ENCODE assay signal across 11 mouse cellular contexts in the genomic region with DNA sequence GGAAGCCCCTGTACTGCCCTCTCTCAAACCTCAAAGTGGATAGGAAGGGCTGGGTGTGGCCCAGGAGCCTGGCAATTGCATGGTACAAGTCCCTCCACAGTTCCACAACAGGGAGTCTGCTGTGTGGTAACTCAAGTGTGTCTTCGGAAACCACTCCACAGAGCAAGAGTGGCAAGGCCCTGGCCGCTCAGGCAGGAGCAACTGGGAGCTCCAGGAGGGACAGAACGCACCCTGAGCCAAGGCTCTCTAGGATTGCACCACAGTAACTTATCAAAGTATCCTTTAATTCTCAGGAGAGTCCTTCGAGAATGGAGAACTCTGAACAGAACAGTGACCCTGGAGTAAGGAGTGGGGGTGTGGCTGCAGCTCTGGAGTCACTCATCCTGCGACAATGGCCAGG. TPM values are rescaled to one million over a fixed set of nuclear protein-coding genes. Genes with fewer than 3 reads are reported as not detected.
A peak's percentile ranks its signal among the peaks of the same experiment; 100 is the strongest.
DNase-seq lines count a peak whose midpoint lies in the region; ATAC-seq and TF ChIP-seq lines count a peak whose summit lies in the region.
"Had no signal": no experiment of that assay in that cellular context is flagged by ENCODE, and none has a peak within 500 bp of the region (broad histone marks: within the 10 kb centered on the region; RNA-seq: fewer than 3 reads in every experiment).

No protein-coding gene starts in this region.

- H3K27me3 ChIP-seq in embryonic facial prominence, embryonic 12.5 days = no peaks in the 10 kb centered on the region
- no peaks in the 10 kb centered on the region for H3K27me3 ChIP-seq in embryonic facial prominence, embryonic 10.5 days (replicated peaks; ENCODE audit: low read depth, poor library complexity, severe bottlenecking)
- H3K27me3 ChIP-seq in hindbrain, embryonic 11.5 days (ENCODE audit: control insufficient read depth, insufficient read depth, low read length) = no peaks in the 10 kb centered on the region
- H3K27me3 ChIP-seq in hindbrain, embryonic 13.5 days = no peaks in the 10 kb centered on the region
- H3K27me3 ChIP-seq in megakaryocyte, embryonic 14.5 days (replicated peaks) = no peaks in the 10 kb centered on the region
- H3K27me3 ChIP-seq in forebrain, postnatal 0 days (ENCODE audit: insufficient read depth, low read length) = no peaks in the 10 kb centered on the region

- no peak for TF ChIP-seq CTCF in forebrain, postnatal 0 days (IDR thresholded peaks at IDR 0.05; ENCODE audit: low read depth)

- H3K27ac ChIP-seq in embryonic facial prominence, embryonic 12.5 days = 0 out of 2 replicates have a peak overlapping the region, but pooled peaks have one; percentile 30
- no peak overlapping the region for H3K27ac ChIP-seq in embryonic facial prominence, embryonic 10.5 days (replicated peaks)
- no peak overlapping the region for H3K27ac ChIP-seq in hindbrain, embryonic 11.5 days (ENCODE audit: low read depth, low read length)
- H3K27ac ChIP-seq in hindbrain, embryonic 13.5 days = no peak overlapping the region
- H3K27ac ChIP-seq in forebrain, postnatal 0 days (ENCODE audit: low read depth, low read length) = no peak overlapping the region

- peaks cover 10% of the 10 kb centered on the region for H3K4me1 ChIP-seq in embryonic facial prominence, embryonic 12.5 days
- peaks cover 28% of the 10 kb centered on the region for H3K4me1 ChIP-seq in embryonic facial prominence, embryonic 10.5 days
- peaks cover 6% of the 10 kb centered on the region for H3K4me1 ChIP-seq in hindbrain, embryonic 11.5 days (replicated peaks; ENCODE audit: control insufficient read depth, insufficient read depth, low read length)
- peaks cover 30% of the 10 kb centered on the region for H3K4me1 ChIP-seq in hindbrain, embryonic 13.5 days (replicated peaks)
- H3K4me1 ChIP-seq in megakaryocyte, embryonic 14.5 days = peaks cover 90% of the 10 kb centered on the region
- H3K4me1 ChIP-seq in forebrain, postnatal 0 days (ENCODE audit: insufficient read depth) = peaks cover 8% of the 10 kb centered on the region; the same call in 1 of the 2 replicates

- WGBS in embryonic facial prominence, embryonic 12.5 days = 94% methylated on average over 5 of the region's 5 CpGs
- 93% methylated on average over 5 of the region's 5 CpGs for WGBS in embryonic facial prominence, embryonic 10.5 days
- WGBS in hindbrain, embryonic 11.5 days = 93% methylated on average over 5 of the region's 5 CpGs
- WGBS in hindbrain, embryonic 13.5 days = 91% methylated on average over 5 of the region's 5 CpGs
- 92% methylated on average over 5 of the region's 5 CpGs for WGBS in forebrain, postnatal 0 days

- no peak overlapping the region for H3K4me2 ChIP-seq in embryonic facial prominence, embryonic 12.5 days (replicated peaks)
- no peak overlapping the region for H3K4me2 ChIP-seq in hindbrain, embryonic 11.5 days (replicated peaks; ENCODE audit: low read depth, low read length)
- no peak overlapping the region for H3K4me2 ChIP-seq in hindbrain, embryonic 13.5 days
- H3K4me2 ChIP-seq in forebrain, postnatal 0 days (ENCODE audit: low read depth) = no peak overlapping the region

- H3K9me3 ChIP-seq in embryonic facial prominence, embryonic 12.5 days = no peaks in the 10 kb centered on the region
- H3K9me3 ChIP-seq in embryonic facial prominence, embryonic 10.5 days = no peaks in the 10 kb centered on the region
- H3K9me3 ChIP-seq in hindbrain, embryonic 11.5 days (ENCODE audit: control insufficient read depth, low read length) = no peaks in the 10 kb centered on the region
- no peaks in the 10 kb centered on the region for H3K9me3 ChIP-seq in hindbrain, embryonic 13.5 days
- no peaks in the 10 kb centered on the region for H3K9me3 ChIP-seq in megakaryocyte, embryonic 14.5 days
- H3K9me3 ChIP-seq in forebrain, postnatal 0 days (ENCODE audit: low read length) = no peaks in the 10 kb centered on the region

- no peak for ATAC-seq in embryonic facial prominence, embryonic 12.5 days (ENCODE audit: insufficient number of reproducible peaks, insufficient read depth, low FRiP score, low TSS enrichment)
- ATAC-seq in hindbrain, embryonic 11.5 days (ENCODE audit: low FRiP score) = no peak
- ATAC-seq in hindbrain, embryonic 13.5 days (ENCODE audit: low FRiP score) = no peak
- no peak for ATAC-seq in megakaryocyte, adult 5-6 weeks (ENCODE audit: poor library complexity, severe bottlenecking)
- ATAC-seq in forebrain, postnatal 0 days = no peak

- 0 out of 2 replicates have a peak overlapping the region, but pooled peaks have one; percentile 7 for H3K9ac ChIP-seq in embryonic facial prominence, embryonic 12.5 days
- H3K9ac ChIP-seq in hindbrain, embryonic 11.5 days (ENCODE audit: low read depth, low read length) = peak overlapping the region; percentile 23; the same call in 1 of the 2 replicates
- no peak overlapping the region for H3K9ac ChIP-seq in hindbrain, embryonic 13.5 days
- H3K9ac ChIP-seq in forebrain, postnatal 0 days = no peak overlapping the region

- no peak overlapping the region for H3K4me3 ChIP-seq in embryonic facial prominence, embryonic 12.5 days
- H3K4me3 ChIP-seq in embryonic facial prominence, embryonic 10.5 days = no peak overlapping the region
- no peak overlapping the region for H3K4me3 ChIP-seq in hindbrain, embryonic 11.5 days (ENCODE audit: low read depth, low read length)
- no peak overlapping the region for H3K4me3 ChIP-seq in hindbrain, embryonic 13.5 days
- H3K4me3 ChIP-seq in megakaryocyte, embryonic 14.5 days (replicated peaks) = peak overlapping the region; percentile 75
- no peak overlapping the region for H3K4me3 ChIP-seq in forebrain, postnatal 0 days (ENCODE audit: low read depth, low read length)

- DNase-seq in embryonic facial prominence, embryonic 10.5 days (ENCODE audit: low spot score) = no peak
- no peak for DNase-seq in hindbrain, embryonic 11.5 days (ENCODE audit: low spot score)
- peak; percentile 76 for DNase-seq in lung, postnatal 36 days
- DNase-seq in forebrain, postnatal 0 days = no peak
- DNase-seq: cerebellum, adult 18-20 months; retina, postnatal 1 day; thymus, postnatal 25 days had no signal

- H3K36me3 ChIP-seq in embryonic facial prominence, embryonic 12.5 days = peaks cover 42% of the 10 kb centered on the region
- peaks cover 49% of the 10 kb centered on the region for H3K36me3 ChIP-seq in embryonic facial prominence, embryonic 10.5 days (replicated peaks)
- H3K36me3 ChIP-seq in hindbrain, embryonic 11.5 days (ENCODE audit: control insufficient read depth, insufficient read depth, low read length) = peaks cover 9% of the 10 kb centered on the region; the same call in 1 of the 2 replicates
- peaks cover 40% of the 10 kb centered on the region for H3K36me3 ChIP-seq in hindbrain, embryonic 13.5 days
- H3K36me3 ChIP-seq in megakaryocyte, embryonic 14.5 days (replicated peaks; ENCODE audit: low read length) = peaks cover 81% of the 10 kb centered on the region
- H3K36me3 ChIP-seq in forebrain, postnatal 0 days (ENCODE audit: insufficient read depth) = peaks cover 36% of the 10 kb centered on the region

RNA-seq across cellular contexts. Expression of a gene that starts 3.9 kb away (rescaled TPM):
- polyA plus RNA-seq in embryonic facial prominence, embryonic 12.5 days (2016; fragmentation: Nextera tagmentation; extraction: Ambion mirVana) = 227 and 245 TPM in 2 replicates
- polyA plus RNA-seq in embryonic facial prominence, embryonic 10.5 days (2016; fragmentation: Nextera tagmentation; extraction: Ambion mirVana) = 312 and 316 TPM in 2 replicates
- 215 and 222 TPM in 2 replicates for polyA plus RNA-seq in hindbrain, embryonic 11.5 days (2014; fragmentation: Nextera tagmentation; extraction: Ambion mirVana)
- polyA plus RNA-seq in hindbrain, embryonic 13.5 days (2015; fragmentation: Nextera tagmentation; extraction: Ambion mirVana) = 150 and 154 TPM in 2 replicates
- 147 and 260 TPM in 2 replicates for polyA plus RNA-seq in megakaryocyte, embryonic 14.5 days (2012; ENCODE audit: insufficient read depth, low replicate concordance)
- total RNA-seq in megakaryocyte, adult 5-6 weeks (2015) = 70.2 and 70.7 TPM in 2 replicates
- total RNA-seq in megakaryocyte, adult 5-6 weeks (2017) = 58.4 and 69.2 TPM in 2 replicates
- 104 and 129 TPM in 2 replicates for total RNA-seq in forebrain, postnatal 0 days (2014; rRNA removed)
- 168 and 184 TPM in 2 replicates for polyA plus RNA-seq in forebrain, postnatal 0 days (2015; fragmentation: Nextera tagmentation; extraction: Ambion mirVana)

RNA-seq across cellular contexts. Expression of a gene that starts 11.3 kb away (rescaled TPM):
- 475 and 505 TPM in 2 replicates for polyA plus RNA-seq in embryonic facial prominence, embryonic 12.5 days (2016; fragmentation: Nextera tagmentation; extraction: Ambion mirVana)
- polyA plus RNA-seq in embryonic facial prominence, embryonic 10.5 days (2016; fragmentation: Nextera tagmentation; extraction: Ambion mirVana) = 618 and 672 TPM in 2 replicates
- polyA plus RNA-seq in hindbrain, embryonic 11.5 days (2014; fragmentation: Nextera tagmentation; extraction: Ambion mirVana) = 543 and 552 TPM in 2 replicates
- polyA plus RNA-seq in hindbrain, embryonic 13.5 days (2015; fragmentation: Nextera tagmentation; extraction: Ambion mirVana) = 509 and 531 TPM in 2 replicates
- 3,942 and 9,172 TPM in 2 replicates for polyA plus RNA-seq in megakaryocyte, embryonic 14.5 days (2012; ENCODE audit: insufficient read depth, low replicate concordance)
- total RNA-seq in megakaryocyte, adult 5-6 weeks (2015) = 259 and 303 TPM in 2 replicates
- total RNA-seq in megakaryocyte, adult 5-6 weeks (2017) = 375 and 378 TPM in 2 replicates
- total RNA-seq in forebrain, postnatal 0 days (2014; rRNA removed) = 401 and 478 TPM in 2 replicates
- polyA plus RNA-seq in forebrain, postnatal 0 days (2015; fragmentation: Nextera tagmentation; extraction: Ambion mirVana) = 644 and 800 TPM in 2 replicates

RNA-seq across cellular contexts. Expression of a gene that starts 19.2 kb away (rescaled TPM):
- 7.1 and 8.1 TPM in 2 replicates for polyA plus RNA-seq in embryonic facial prominence, embryonic 12.5 days (2016; fragmentation: Nextera tagmentation; extraction: Ambion mirVana)
- polyA plus RNA-seq in embryonic facial prominence, embryonic 10.5 days (2016; fragmentation: Nextera tagmentation; extraction: Ambion mirVana) = 11.2 and 11.3 TPM in 2 replicates
- polyA plus RNA-seq in hindbrain, embryonic 11.5 days (2014; fragmentation: Nextera tagmentation; extraction: Ambion mirVana) = 4.1 and 4.3 TPM in 2 replicates
- polyA plus RNA-seq in hindbrain, embryonic 13.5 days (2015; fragmentation: Nextera tagmentation; extraction: Ambion mirVana) = 2.5 and 2.8 TPM in 2 replicates
- 375 and 477 TPM in 2 replicates for polyA plus RNA-seq in megakaryocyte, embryonic 14.5 days (2012; ENCODE audit: insufficient read depth, low replicate concordance)
- total RNA-seq in megakaryocyte, adult 5-6 weeks (2015) = 135 and 140 TPM in 2 replicates
- 235 and 237 TPM in 2 replicates for total RNA-seq in megakaryocyte, adult 5-6 weeks (2017)
- total RNA-seq in forebrain, postnatal 0 days (2014; rRNA removed) = 2.3 and 2.4 TPM in 2 replicates
- polyA plus RNA-seq in forebrain, postnatal 0 days (2015; fragmentation: Nextera tagmentation; extraction: Ambion mirVana) = 1.2 and 1.7 TPM in 2 replicates

RNA-seq across cellular contexts. Expression of a gene that starts 39.4 kb away (rescaled TPM):
- 2.6 and 3.9 TPM in 2 replicates for polyA plus RNA-seq in embryonic facial prominence, embryonic 12.5 days (2016; fragmentation: Nextera tagmentation; extraction: Ambion mirVana)
- polyA plus RNA-seq in embryonic facial prominence, embryonic 10.5 days (2016; fragmentation: Nextera tagmentation; extraction: Ambion mirVana) = 2.9 and 3.2 TPM in 2 replicates
- 2.6 TPM in 2 replicates for polyA plus RNA-seq in hindbrain, embryonic 11.5 days (2014; fragmentation: Nextera tagmentation; extraction: Ambion mirVana)
- polyA plus RNA-seq in hindbrain, embryonic 13.5 days (2015; fragmentation: Nextera tagmentation; extraction: Ambion mirVana) = 5.2 and 6.1 TPM in 2 replicates
- polyA plus RNA-seq in megakaryocyte, embryonic 14.5 days (2012; ENCODE audit: insufficient read depth, low replicate concordance) = 47.4 and 62.2 TPM in 2 replicates
- 32.6 and 34.7 TPM in 2 replicates for total RNA-seq in megakaryocyte, adult 5-6 weeks (2015)
- total RNA-seq in megakaryocyte, adult 5-6 weeks (2017) = 33.6 and 37.4 TPM in 2 replicates
- 6.1 and 6.2 TPM in 2 replicates for total RNA-seq in forebrain, postnatal 0 days (2014; rRNA removed)
- 1.1 TPM in 2 replicates for polyA plus RNA-seq in forebrain, postnatal 0 days (2015; fragmentation: Nextera tagmentation; extraction: Ambion mirVana)

RNA-seq across cellular contexts. Expression of a gene that starts 47.3 kb away (rescaled TPM):
- 311 and 313 TPM in 2 replicates for polyA plus RNA-seq in embryonic facial prominence, embryonic 12.5 days (2016; fragmentation: Nextera tagmentation; extraction: Ambion mirVana)
- 234 and 253 TPM in 2 replicates for polyA plus RNA-seq in embryonic facial prominence, embryonic 10.5 days (2016; fragmentation: Nextera tagmentation; extraction: Ambion mirVana)
- polyA plus RNA-seq in hindbrain, embryonic 11.5 days (2014; fragmentation: Nextera tagmentation; extraction: Ambion mirVana) = 180 and 221 TPM in 2 replicates
- 43.7 and 53.1 TPM in 2 replicates for polyA plus RNA-seq in hindbrain, embryonic 13.5 days (2015; fragmentation: Nextera tagmentation; extraction: Ambion mirVana)
- polyA plus RNA-seq in megakaryocyte, embryonic 14.5 days (2012; ENCODE audit: insufficient read depth, low replicate concordance) = 1,011 and 1,303 TPM in 2 replicates
- total RNA-seq in megakaryocyte, adult 5-6 weeks (2015) = 174 and 175 TPM in 2 replicates
- total RNA-seq in megakaryocyte, adult 5-6 weeks (2017) = 286 and 299 TPM in 2 replicates
- 19.5 and 28.2 TPM in 2 replicates for total RNA-seq in forebrain, postnatal 0 days (2014; rRNA removed)
- polyA plus RNA-seq in forebrain, postnatal 0 days (2015; fragmentation: Nextera tagmentation; extraction: Ambion mirVana) = 15.7 and 17.0 TPM in 2 replicates

Comparison
In these comparisons a context has a peak if more than half of its experiments do, and no peak if none do; other contexts are left out.
1. H3K9ac ChIP-seq: peak in embryonic facial prominence, embryonic 12.5 days (single experiment) and hindbrain, embryonic 11.5 days (single experiment); none in hindbrain, embryonic 13.5 days (single experiment) and forebrain, postnatal 0 days (single experiment).
2. RNA of a gene that starts 19.2 kb away (polyA plus RNA-seq): 375 to 477 TPM in megakaryocyte, embryonic 14.5 days; 11.2 to 11.3 TPM in embryonic facial prominence, embryonic 10.5 days, 7.1 to 8.1 TPM in embryonic facial prominence, embryonic 12.5 days, 4.1 to 4.3 TPM in hindbrain, embryonic 11.5 days, 2.5 to 2.8 TPM in hindbrain, embryonic 13.5 days and 1.2 to 1.7 TPM in forebrain, postnatal 0 days; every median in the first group is over 10 times any median in the second.